Mouse (Mus musculus) kidney, adult 11 months (tissue): ENCODE data around the gene Atp1a4.

ENCODE experiments used
- DNase-seq: peaks from one replicate; pipeline ENCODE4 v3.0.0; 2022

Gene Atp1a4

GRCm38 (mm10) chr1:172188891-172189290 is 69.3 kb downstream of the Atp1a4 start:
- no peak for DNase-seq

GRCm38 (mm10) chr1:172186401-172187289 is 71.6 kb downstream of the Atp1a4 start:
- no peak for DNase-seq

GRCm38 (mm10) chr1:172183915-172184314 is 74.3 kb downstream of the Atp1a4 start:
- no peak for DNase-seq

GRCm38 (mm10) chr1:172183056-172183455 is 75.2 kb downstream of the Atp1a4 start:
- DNase-seq, result no peak

- DNase-seq, result no peak
Measured at GRCm38 (mm10) chr1:172181777-172182176, 76.4 kb downstream of the Atp1a4 start.

- DNase-seq, result no peak
Measured at GRCm38 (mm10) chr1:172180881-172181280, 77.3 kb downstream of the Atp1a4 start.

GRCm38 (mm10) chr1:172179102-172179501 is 79.1 kb downstream of the Atp1a4 start:
- DNase-seq, result no peak

- DNase-seq, result no peak
Measured at GRCm38 (mm10) chr1:172177791-172178190, 80.4 kb downstream of the Atp1a4 start.
